Mouse (Mus musculus): ENCODE data around the gene Cabp4. TPM values are rescaled to one million over a fixed set of nuclear protein-coding genes. Genes with fewer than 3 reads are reported as not detected.

The Cabp4 gene
- total and polyA plus RNA-seq, 3 experiments, result 2.8 to 11.8 (median 6.4) TPM

- Histone ChIP-seq H3K36me3 (replicated peaks in 1 of 2; ENCODE audit: control insufficient read depth in 1 of 2, insufficient read depth in 1 of 2, low read length in 1 of 2) (peaks cover 48 to 62% of the 10 kb centered on the region in 2 experiments), H3K4me3 (replicated peaks in 1 of 3; ENCODE audit: low read depth in 2 of 3, low read length in 2 of 3, poor library complexity in 1 of 3) (peak overlapping the region; percentile 84 to 89 (median 85)), H3K79me2 (replicated peaks; ENCODE audit: control insufficient read depth, extremely low read depth, insufficient read depth, poor library complexity, severe bottlenecking) (peaks cover 45% of the 10 kb centered on the region), H3K9ac (ENCODE audit: insufficient read depth, low read depth) (peak overlapping the region; percentile 74), H3K4me2 (ENCODE audit: insufficient read depth, low read depth, poor library complexity, severe bottlenecking) (peak overlapping the region; percentile 52), H3K9me3 (replicated peaks; ENCODE audit: low read length) (no peaks in the 10 kb centered on the region), H3K27me3 (replicated peaks) (no peaks in the 10 kb centered on the region), H3K27ac (ENCODE audit: insufficient read depth, low read depth) (no peak overlapping the region), H3K4me1 (ENCODE audit: control insufficient read depth in 1 of 2, insufficient read depth in 2 of 2) (peaks cover 16 to 60% of the 10 kb centered on the region in 2 experiments)
- dilution Hi-C loops (cut with MboI; ENCODE audit: extremely low pct_ligation_motif_present, extremely low pct_unique_long_range_greater_than_20kb, low sequenced_read_pairs), result no loop called here
- DNase-seq (ENCODE audit: extremely low read depth), result no peak
- in situ Hi-C loops (cut with MboI; ENCODE audit: low pct_ligation_motif_present, low pct_unique_long_range_greater_than_20kb, low sequenced_read_pairs), result no loop called here
- TF ChIP-seq EP300 (IDR thresholded peaks at IDR 0.05; ENCODE audit: low read length) (no peak), POLR2AphosphoS2 (IDR thresholded peaks at IDR 0.05; ENCODE audit: low read depth, low read length) (peak; percentile 4; the same call in 1 of the 2 replicates)
These were observed 49.3 kb upstream of the Cabp4 start for GRCm38 (mm10) chr19:4193129-4193528.

GRCm38 (mm10) chr19:4192251-4192985 lies 48.6 kb upstream of the Cabp4 start:
- TF ChIP-seq UBTF (IDR thresholded peaks at IDR 0.05; ENCODE audit: low read depth, low read length), result no peak
- in situ Hi-C loops (cut with MboI; ENCODE audit: low pct_ligation_motif_present, low pct_unique_long_range_greater_than_20kb, low sequenced_read_pairs) (no loop called here), dilution Hi-C loops (cut with MboI; ENCODE audit: extremely low pct_ligation_motif_present, extremely low pct_unique_long_range_greater_than_20kb, low sequenced_read_pairs) (no loop called here)
- H3K27ac ChIP-seq (ENCODE audit: insufficient read depth, low read depth), result peak overlapping the region; percentile 24; the same call in 1 of the 2 replicates
- DNase-seq (ENCODE audit: extremely low read depth), result no peak
- peak overlapping the region; percentile 52 for H3K4me2 ChIP-seq (ENCODE audit: insufficient read depth, low read depth, poor library complexity, severe bottlenecking)
- no peaks in the 10 kb centered on the region for H3K27me3 ChIP-seq (replicated peaks)
- peaks cover 50 to 63% of the 10 kb centered on the region in 2 experiments for H3K36me3 ChIP-seq (replicated peaks in 1 of 2; ENCODE audit: control insufficient read depth in 1 of 2, insufficient read depth in 1 of 2, low read length in 1 of 2)
- H3K79me2 ChIP-seq (replicated peaks; ENCODE audit: control insufficient read depth, extremely low read depth, insufficient read depth, poor library complexity, severe bottlenecking), result peaks cover 46% of the 10 kb centered on the region
- H3K9me3 ChIP-seq (replicated peaks; ENCODE audit: low read length), result no peaks in the 10 kb centered on the region
- peaks cover 23 to 65% of the 10 kb centered on the region in 2 experiments for H3K4me1 ChIP-seq (ENCODE audit: control insufficient read depth in 1 of 2, insufficient read depth in 2 of 2)
- peak overlapping the region; percentile 84 to 89 (median 85) for H3K4me3 ChIP-seq (replicated peaks in 1 of 3; ENCODE audit: low read depth in 2 of 3, low read length in 2 of 3, poor library complexity in 1 of 3)
- H3K9ac ChIP-seq (ENCODE audit: insufficient read depth, low read depth), result peak overlapping the region; percentile 74

- Histone ChIP-seq H3K9ac (ENCODE audit: insufficient read depth, low read depth) (peak within 1 kb of the TSS; percentile 74), H3K4me2 (ENCODE audit: insufficient read depth, low read depth, poor library complexity, severe bottlenecking) (peak within 1 kb of the TSS; percentile 70), H3K36me3 (replicated peaks in 1 of 2; ENCODE audit: control insufficient read depth in 1 of 2, insufficient read depth in 1 of 2, low read length in 1 of 2) (peaks cover 46 to 63% of the 10 kb centered on the region in 2 experiments), H3K4me3 (replicated peaks in 1 of 3; ENCODE audit: low read depth in 2 of 3, low read length in 2 of 3, poor library complexity in 1 of 3) (peak within 1 kb of the TSS; percentile 86 to 89 (median 87)), H3K27me3 (replicated peaks) (no peaks in the 10 kb centered on the region), H3K4me1 (ENCODE audit: control insufficient read depth in 1 of 2, insufficient read depth in 2 of 2) (peaks cover 21 to 65% of the 10 kb centered on the region in 2 experiments), H3K79me2 (replicated peaks; ENCODE audit: control insufficient read depth, extremely low read depth, insufficient read depth, poor library complexity, severe bottlenecking) (peaks cover 46% of the 10 kb centered on the region), H3K27ac (ENCODE audit: insufficient read depth, low read depth) (peak within 1 kb of the TSS; percentile 82), H3K9me3 (replicated peaks; ENCODE audit: low read length) (no peaks in the 10 kb centered on the region)
- in situ Hi-C loops (cut with MboI; ENCODE audit: low pct_ligation_motif_present, low pct_unique_long_range_greater_than_20kb, low sequenced_read_pairs), result no loop called here
- peak; percentile 94 for DNase-seq (ENCODE audit: extremely low read depth)
- dilution Hi-C loops (cut with MboI; ENCODE audit: extremely low pct_ligation_motif_present, extremely low pct_unique_long_range_greater_than_20kb, low sequenced_read_pairs), result no loop called here
- TF ChIP-seq POLR2A (IDR thresholded peaks at IDR 0.05; ENCODE audit: low read depth, low read length) (peak; percentile 87), CHD2 (IDR thresholded peaks at IDR 0.05; ENCODE audit: low read length) (no peak), UBTF (IDR thresholded peaks at IDR 0.05; ENCODE audit: low read depth, low read length) (no peak; the same call in 1 of the 2 replicates), USF1 (IDR thresholded peaks at IDR 0.05; ENCODE audit: low read depth, low read length) (no peak), JUN (IDR thresholded peaks at IDR 0.05; ENCODE audit: insufficient read depth, low read depth, low read length) (no peak), TBP (conservative IDR thresholded peaks at IDR 0.05; ENCODE audit: low read depth, low read length) (peak; percentile 70), POLR2AphosphoS2 (IDR thresholded peaks at IDR 0.05; ENCODE audit: low read depth, low read length) (peak; percentile 46), MEF2A (IDR thresholded peaks at IDR 0.05; ENCODE audit: borderline replicate concordance, low read depth, low read length) (peak; percentile 47), ZMIZ1 (IDR thresholded peaks at IDR 0.05; ENCODE audit: low read depth, low read length) (peak; percentile 56; the same call in 1 of the 2 replicates), RAD21 (IDR thresholded peaks at IDR 0.05; ENCODE audit: low read depth, low read length) (peak; percentile 22), JUND (conservative IDR thresholded peaks at IDR 0.05; ENCODE audit: low read depth, low read length) (no peak), MAZ (IDR thresholded peaks at IDR 0.05; ENCODE audit: low read depth, low read length) (peak; percentile 98), MYC (IDR thresholded peaks at IDR 0.05; ENCODE audit: low read depth, low read length) (0 out of 2 replicates have a peak, but pooled peaks have one; percentile 39), EP300 (IDR thresholded peaks at IDR 0.05; ENCODE audit: low read length) (peak; percentile 52; the same call in 1 of the 2 replicates), CHD1 (IDR thresholded peaks at IDR 0.05; ENCODE audit: low read depth, low read length) (no peak), HCFC1 (IDR thresholded peaks at IDR 0.05; ENCODE audit: low read depth, low read length) (peak; percentile 13; the same call in 1 of the 2 replicates), NELFE (IDR thresholded peaks at IDR 0.05; ENCODE audit: low read depth, low read length) (peak; percentile 82), IRF4 (IDR thresholded peaks at IDR 0.05; ENCODE audit: low read depth, low read length) (0 out of 2 replicates have a peak, but pooled peaks have one; percentile 7), ZNF384 (IDR thresholded peaks at IDR 0.05; ENCODE audit: low read depth, low read length) (peak; percentile 73), SMC3 (IDR thresholded peaks at IDR 0.05; ENCODE audit: low read depth, low read length) (peak; percentile 21; the same call in 1 of the 2 replicates), GABPA (IDR thresholded peaks at IDR 0.05; ENCODE audit: insufficient replicate concordance, low read depth, low read length) (no peak)
These were observed 47.9 kb upstream of the Cabp4 start, which contains the start of gene Ppp1ca for GRCm38 (mm10) chr19:4191528-4192250. Gene Ppp1ca (plus strand): TSS chr19:4192065.

Data from CH12.LX (cell line).